Mouse (Mus musculus) kidney, adult 2 months (tissue): ENCODE measurements around the gene Plxdc2. TPM values are rescaled to one million over a fixed set of nuclear protein-coding genes. Genes with fewer than 3 reads are reported as not detected.
A peak's percentile ranks its signal among the peaks of the same experiment; 100 is the strongest.

Experiments
- DNase-seq: peaks from one replicate; pipeline ENCODE4 v3.0.0; 2021
- H3K27ac ChIP-seq: fragments of 200-500 bp; 2 replicates; pipeline ENCODE4 v1.5.1; 2012; ENCODE audit warnings: low read depth, low read length, control low read depth, inconsistent platforms; ENCODE audit not compliant: insufficient read depth
- H3K27me3 ChIP-seq: fragments of 200-500 bp; replicated peaks from 2 replicates; pipeline ENCODE4 v1.6.1; 2012; ENCODE audit warnings: mild to moderate bottlenecking, moderate library complexity, low read length, inconsistent platforms; ENCODE audit not compliant: control insufficient read depth, insufficient read depth
- H3K36me3 ChIP-seq: fragments of 200-500 bp; 2 replicates; pipeline ENCODE4 v1.6.1; 2012; ENCODE audit warnings: mild to moderate bottlenecking, moderate library complexity, low read length, inconsistent platforms; ENCODE audit not compliant: control insufficient read depth, insufficient read depth
- H3K4me1 ChIP-seq: fragments of 200-500 bp; 2 replicates; pipeline ENCODE4 v1.6.1; 2011; ENCODE audit warnings: low read length; ENCODE audit not compliant: control insufficient read depth, insufficient read depth
- H3K4me3 ChIP-seq: fragments of 200-500 bp; 2 replicates; pipeline ENCODE4 v1.5.1; 2011; ENCODE audit warnings: mild to moderate bottlenecking, low read depth, low read length, control low read depth; ENCODE audit not compliant: insufficient read depth
- CTCF ChIP-seq: fragments of 200-500 bp; conservative IDR thresholded peaks from 2 replicates; pipeline ENCODE4 v1.5.1; 2011; ENCODE audit warnings: low read depth, mild to moderate bottlenecking, control low read depth, low read length, moderate library complexity, mixed read lengths; ENCODE audit not compliant: insufficient read depth, insufficient read length
- POLR2A ChIP-seq: fragments of 200-500 bp; IDR thresholded peaks from one replicate; pipeline ENCODE4 v1.6.1; 2011; ENCODE audit warnings: low read depth, low read length, control low read depth
- WGBS: fragments of 180-500 bp; shearing (Covaris S2); methylation state at CpG from one replicate; pipeline ENCODE4 v1.1.7; 2018; 5-methylcytosine and 5-hydroxymethylcytosine counted together
- polyA plus RNA-seq: library from polyadenylated mRNA; depleted of rRNA; stranded (reverse); fragments of >200 nt; gene quantifications from 2 replicates; pipeline ENCODE4 v1.2.3, GENCODE M21; 2012

The Plxdc2 gene
- polyA plus RNA-seq, 1 experiment = 34.3 TPM

- no peaks in the 10 kb centered on the region for H3K4me1 ChIP-seq
- no peaks in the 10 kb centered on the region for H3K36me3 ChIP-seq
- no peak overlapping the region for H3K4me3 ChIP-seq
- WGBS = 77% methylated on average over 3 of the region's 3 CpGs
- no peaks in the 10 kb centered on the region for H3K27me3 ChIP-seq
- no peak for TF ChIP-seq POLR2A
- TF ChIP-seq CTCF = no peak
- H3K27ac ChIP-seq = no peak overlapping the region
- no peak for DNase-seq
Observed at GRCm38 (mm10) chr2:16683739-16684138, 327.6 kb downstream of the Plxdc2 start.

DNA sequence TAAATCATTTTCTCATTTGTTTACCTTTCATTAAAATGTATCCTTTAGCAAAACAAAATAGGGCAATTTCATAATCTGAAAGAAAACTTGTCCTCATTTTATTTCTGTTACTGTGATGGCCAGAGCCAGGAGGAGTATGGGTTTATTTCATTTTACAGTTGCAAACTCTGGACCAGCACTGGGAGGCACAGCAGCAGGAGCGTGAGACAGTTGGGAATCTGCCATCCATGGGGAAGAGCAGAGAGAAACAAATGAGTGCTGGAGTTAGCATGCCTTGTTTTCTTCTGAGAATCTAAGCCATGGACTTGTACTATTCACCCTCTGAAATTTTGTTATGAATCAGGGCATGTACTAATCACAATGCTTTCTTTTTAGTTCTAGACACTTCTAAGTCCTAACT lies 328.4 kb downstream of the Plxdc2 start:
- WGBS = 77% methylated on average over 1 of the region's 1 CpGs
- no peak overlapping the region for H3K4me3 ChIP-seq
- H3K27me3 ChIP-seq = no peaks in the 10 kb centered on the region
- TF ChIP-seq CTCF (no peak), POLR2A (no peak)
- no peak overlapping the region for H3K27ac ChIP-seq
- H3K4me1 ChIP-seq = no peaks in the 10 kb centered on the region
- H3K36me3 ChIP-seq = no peaks in the 10 kb centered on the region
- no peak for DNase-seq

GRCm38 (mm10) chr2:16696390-16696789 lies 340.3 kb downstream of the Plxdc2 start:
- 87% methylated on average over 2 of the region's 2 CpGs for WGBS
- H3K27me3 ChIP-seq = no peaks in the 10 kb centered on the region
- H3K36me3 ChIP-seq = no peaks in the 10 kb centered on the region
- TF ChIP-seq POLR2A = no peak
- no peak for TF ChIP-seq CTCF
- H3K4me3 ChIP-seq = no peak overlapping the region
- no peaks in the 10 kb centered on the region for H3K4me1 ChIP-seq
- H3K27ac ChIP-seq = no peak overlapping the region
- DNase-seq = no peak

- TF ChIP-seq CTCF (no peak), POLR2A (no peak)
- Histone ChIP-seq H3K4me1 (no peaks in the 10 kb centered on the region), H3K36me3 (no peaks in the 10 kb centered on the region), H3K27ac (no peak overlapping the region), H3K4me3 (no peak overlapping the region), H3K27me3 (no peaks in the 10 kb centered on the region)
- no peak for DNase-seq
- WGBS = 72% methylated on average over 5 of the region's 5 CpGs
Observed at GRCm38 (mm10) chr2:16697181-16697580, 341.1 kb downstream of the Plxdc2 start.

DNA sequence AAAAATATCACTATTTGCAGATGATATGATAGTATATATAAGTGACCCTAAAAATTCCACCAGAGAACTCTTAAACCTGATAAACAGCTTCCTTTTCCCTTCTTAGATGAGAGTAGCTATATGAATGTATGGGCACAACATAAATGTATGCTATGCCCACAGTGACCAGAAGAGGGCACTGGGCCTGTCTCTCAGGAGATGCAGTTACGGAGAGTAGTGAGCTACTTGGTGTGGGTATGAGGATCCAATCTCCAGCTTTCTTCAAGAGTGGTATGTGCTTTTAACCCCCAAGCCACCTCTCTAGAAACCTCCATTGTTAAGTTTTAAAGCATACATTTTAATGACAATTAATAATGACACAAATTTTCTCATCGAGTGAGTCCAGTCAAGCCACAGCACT lies 350.1 kb downstream of the Plxdc2 start:
- TF ChIP-seq POLR2A (no peak), CTCF (peak; percentile 30; the same call in 1 of the 2 replicates)
- H3K4me3 ChIP-seq = no peak overlapping the region
- 95% methylated on average over 2 of the region's 2 CpGs for WGBS
- H3K27me3 ChIP-seq = no peaks in the 10 kb centered on the region
- H3K4me1 ChIP-seq = no peaks in the 10 kb centered on the region
- peak; percentile 9 for DNase-seq
- H3K36me3 ChIP-seq = no peaks in the 10 kb centered on the region
- H3K27ac ChIP-seq = no peak overlapping the region

GRCm38 (mm10) chr2:16709885-16710284 lies 353.8 kb downstream of the Plxdc2 start:
- Histone ChIP-seq H3K27me3 (no peaks in the 10 kb centered on the region), H3K4me3 (no peak overlapping the region), H3K4me1 (no peaks in the 10 kb centered on the region), H3K36me3 (no peaks in the 10 kb centered on the region), H3K27ac (no peak overlapping the region)
- TF ChIP-seq CTCF (no peak), POLR2A (no peak)
- DNase-seq = no peak
- WGBS = 38% methylated on average over 6 of the region's 6 CpGs

DNA sequence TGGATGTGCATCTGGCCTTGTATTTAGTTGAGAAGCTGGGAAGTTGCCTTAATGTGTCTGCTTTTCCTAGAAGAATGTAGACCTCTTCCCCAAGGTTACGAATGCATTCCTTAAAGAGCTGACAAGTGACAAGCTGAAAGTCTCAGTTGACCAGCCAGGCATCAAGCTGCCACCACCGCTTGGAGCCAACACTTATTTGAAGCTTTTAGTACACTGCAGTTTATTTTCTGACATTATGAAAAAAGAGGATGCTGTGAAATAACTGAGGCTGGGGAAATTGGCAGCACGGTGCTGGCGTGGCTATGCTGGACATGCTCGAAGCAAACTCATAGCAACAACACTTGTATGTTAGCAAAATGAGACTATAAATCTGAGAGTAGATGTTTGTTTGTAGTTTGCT lies 374.9 kb downstream of the Plxdc2 start:
- H3K4me3 ChIP-seq = no peak overlapping the region
- TF ChIP-seq POLR2A = no peak
- TF ChIP-seq CTCF = no peak
- 74% methylated on average over 5 of the region's 5 CpGs for whole genome bisulfite sequencing

GRCm38 (mm10) chr2:16734381-16734780 lies 378.3 kb downstream of the Plxdc2 start:
- TF ChIP-seq POLR2A = no peak
- no peak for TF ChIP-seq CTCF
- Histone ChIP-seq H3K27ac (no peak overlapping the region), H3K4me3 (no peak overlapping the region), H3K27me3 (no peaks in the 10 kb centered on the region), H3K4me1 (no peaks in the 10 kb centered on the region), H3K36me3 (no peaks in the 10 kb centered on the region)
- DNase-seq = no peak
- WGBS = 90% methylated on average over 2 of the region's 2 CpGs

More for the DNA sequence above, 374.9 kb downstream of the Plxdc2 start:
- no peaks in the 10 kb centered on the region for H3K4me1 ChIP-seq
- no peaks in the 10 kb centered on the region for H3K27me3 ChIP-seq
- no peak for DNase-seq
- no peak overlapping the region for H3K27ac ChIP-seq
- no peaks in the 10 kb centered on the region for H3K36me3 ChIP-seq
